Mouse (Mus musculus) erythroblast, embryonic 14.5 days (primary cell): Measurements from ENCODE around the gene Tmem62.

Source experiments
- GATA1 ChIP-seq: IDR thresholded peaks from 2 replicates; pipeline ENCODE4 v1.6.1; 2012; ENCODE audit warnings: low read length, inconsistent platforms, mixed read lengths
- TAL1 ChIP-seq: IDR thresholded peaks from 3 replicates; pipeline ENCODE4 v1.6.1; 2012; ENCODE audit warnings: low read length, inconsistent platforms, mixed read lengths

DNA sequence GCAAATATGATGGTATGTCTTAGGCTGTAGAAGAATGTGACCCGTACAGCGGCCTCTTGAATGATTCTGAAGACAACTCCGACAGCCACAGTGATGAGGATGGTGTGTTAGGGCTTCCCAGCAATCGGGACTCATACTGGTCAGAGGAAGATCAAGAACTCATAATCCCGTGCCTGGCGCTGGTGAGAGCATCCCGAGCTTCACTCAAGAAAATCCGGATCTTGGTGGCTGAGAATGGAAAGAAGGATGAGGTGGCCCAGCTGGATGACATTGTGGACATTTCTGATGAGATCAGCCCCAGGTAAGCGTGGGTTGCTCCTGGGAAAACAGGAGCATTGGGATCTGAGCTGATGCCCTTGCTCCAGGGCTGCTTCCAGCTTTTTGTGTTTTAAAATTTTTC, 35.9 kb downstream of the Tmem62 start:
- TF ChIP-seq TAL1 = no peak
- no peak for TF ChIP-seq GATA1
